Comparison of ENCODE assay signal across 9 mouse cellular contexts in genomic region chr7:136046645-136047363, GRCm38 (mm10).
DNase-seq lines count a peak whose midpoint lies in the region; ATAC-seq lines count a peak whose summit lies in the region.
"Had no signal": no experiment of that assay in that cellular context is flagged by ENCODE, and none has a peak within 500 bp of the region (broad histone marks: within the 10 kb centered on the region; RNA-seq: fewer than 3 reads in every experiment).

No protein-coding gene starts in this region.

- H3K9me3 ChIP-seq in intestine, embryonic 15.5 days: no peaks in the 10 kb centered on the region
- no peaks in the 10 kb centered on the region for H3K9me3 ChIP-seq in neural tube, embryonic 11.5 days (ENCODE audit: control insufficient read depth, low read length)

- peaks cover 17% of the 10 kb centered on the region for H3K4me1 ChIP-seq in intestine, embryonic 15.5 days (replicated peaks)
- peaks cover 23% of the 10 kb centered on the region for H3K4me1 ChIP-seq in neural tube, embryonic 11.5 days (ENCODE audit: control insufficient read depth, insufficient read depth, low read length)

- DNase-seq in adrenal gland, adult 8-10 months: peak; percentile 74
- DNase-seq in cerebellum, adult 9-11 months: peak; percentile 45
- DNase-seq in gastrocnemius, postnatal 14 days: peak; percentile 78
- DNase-seq in left cerebral cortex, adult 9 months (ENCODE audit: low spot score in 2 of 2): peak; percentile 48 to 67
- DNase-seq in neural tube, embryonic 11.5 days (ENCODE audit: low spot score): peak; percentile 71
- DNase-seq in natural killer cell, adult 2 months (ENCODE audit: low spot score in 2 of 2): no peak
- no peak for DNase-seq in thymus, postnatal 14 days

- peak overlapping the region; percentile 31 for H3K4me2 ChIP-seq in intestine, embryonic 15.5 days (replicated peaks)
- H3K4me2 ChIP-seq in neural tube, embryonic 11.5 days (ENCODE audit: low read depth): no peak overlapping the region

- no peaks in the 10 kb centered on the region for H3K27me3 ChIP-seq in intestine, embryonic 15.5 days (replicated peaks)
- H3K27me3 ChIP-seq in neural tube, embryonic 11.5 days (ENCODE audit: control insufficient read depth, insufficient read depth, low read length): no peaks in the 10 kb centered on the region

- no peak overlapping the region for H3K4me3 ChIP-seq in intestine, embryonic 15.5 days (replicated peaks)
- no peak overlapping the region for H3K4me3 ChIP-seq in neural tube, embryonic 11.5 days (ENCODE audit: low read depth, low read length)

- intact Hi-C loops in gastrocnemius, postnatal 14 days (cut with DNase I; ENCODE audit: low total_unique reads): no loop called here

- H3K27ac ChIP-seq in intestine, embryonic 15.5 days: peak overlapping the region; percentile 79
- peak overlapping the region; percentile 85 for H3K27ac ChIP-seq in neural tube, embryonic 11.5 days (ENCODE audit: low read depth, low read length)
- H3K27ac ChIP-seq: macrophage had no signal

- 29% methylated on average over 14 of the region's 14 CpGs for WGBS in intestine, embryonic 15.5 days
- WGBS in neural tube, embryonic 11.5 days: 35% methylated on average over 14 of the region's 14 CpGs

- ATAC-seq in intestine, embryonic 15.5 days: peak; percentile 75
- peak; percentile 87 for ATAC-seq in neural tube, embryonic 11.5 days (ENCODE audit: insufficient read depth, low FRiP score, low TSS enrichment)

- H3K36me3 ChIP-seq in intestine, embryonic 15.5 days: no peaks in the 10 kb centered on the region
- no peaks in the 10 kb centered on the region for H3K36me3 ChIP-seq in neural tube, embryonic 11.5 days (ENCODE audit: control insufficient read depth, insufficient read depth, low read length)

- no peak overlapping the region for H3K9ac ChIP-seq in intestine, embryonic 15.5 days
- 0 out of 2 replicates have a peak overlapping the region, but pooled peaks have one; percentile 0 for H3K9ac ChIP-seq in neural tube, embryonic 11.5 days (ENCODE audit: low read length)

Comparison
In these comparisons a context has a peak if more than half of its experiments do, and no peak if none do; other contexts are left out.
1. DNase-seq: peak in adrenal gland, adult 8-10 months (single experiment), cerebellum, adult 9-11 months (single experiment), gastrocnemius, postnatal 14 days (single experiment), left cerebral cortex, adult 9 months (2 of 2) and neural tube, embryonic 11.5 days (single experiment); none in natural killer cell, adult 2 months (0 of 2) and thymus, postnatal 14 days (single experiment).